Mouse (Mus musculus) kidney, embryonic 16.5 days (tissue): ENCODE data around the gene Bcas1. TPM values are rescaled to one million over a fixed set of nuclear protein-coding genes. Genes with fewer than 3 reads are reported as not detected.

ENCODE experiments used
- ATAC-seq: fragments of 200-750 bp; cut with Nextera tagmentation; 2 replicates; pipeline ENCODE4 v1.8.0; 2017; ENCODE audit warnings: moderate TSS enrichment; ENCODE audit not compliant: low FRiP score, low TSS enrichment
- H3K27ac ChIP-seq: fragments of 300-500 bp; sonication (generic); 2 replicates; pipeline ENCODE4 v1.5.1; 2014; ENCODE audit warnings: low read length
- H3K27me3 ChIP-seq: fragments of 300-500 bp; sonication (generic); 2 replicates; pipeline ENCODE4 v1.6.1; 2014; ENCODE audit warnings: low read length, control low read depth, mixed read lengths; ENCODE audit not compliant: insufficient read depth
- H3K36me3 ChIP-seq: fragments of 300-500 bp; sonication (generic); 2 replicates; pipeline ENCODE4 v1.6.1; 2014; ENCODE audit warnings: low read length, control low read depth, mixed read lengths; ENCODE audit not compliant: insufficient read depth
- H3K4me1 ChIP-seq: fragments of 300-500 bp; sonication (generic); 2 replicates; pipeline ENCODE4 v1.6.1; 2014; ENCODE audit warnings: low read length, control low read depth, mixed read lengths; ENCODE audit not compliant: insufficient read depth
- H3K4me2 ChIP-seq: fragments of 300-500 bp; sonication (generic); replicated peaks from 2 replicates; pipeline ENCODE4 v1.6.1; 2014; ENCODE audit warnings: low read depth, low read length
- H3K4me3 ChIP-seq: fragments of 300-500 bp; sonication (generic); 2 replicates; pipeline ENCODE4 v1.5.1; 2014; ENCODE audit warnings: mild to moderate bottlenecking, low read length
- H3K9ac ChIP-seq: fragments of 300-500 bp; sonication (generic); replicated peaks from 2 replicates; pipeline ENCODE4 v1.6.1; 2014; ENCODE audit warnings: low read length
- H3K9me3 ChIP-seq: fragments of 300-500 bp; sonication (generic); 2 replicates; pipeline ENCODE4 v1.6.1; 2016; ENCODE audit warnings: low read length, control low read depth
- whole genome bisulfite sequencing: fragments of 180-500 bp; shearing (Covaris S2); extraction: QIAGEN DNeasy Blood & Tissue Kit; methylation state at CpG from one replicate; pipeline ENCODE4 v1.1.7; 2014; 5-methylcytosine and 5-hydroxymethylcytosine counted together
- polyA plus RNA-seq: library from polyadenylated mRNA; unstranded; fragments of >200 nt; fragmentation: Nextera tagmentation; extraction: Ambion mirVana; gene quantifications from 2 replicates; pipeline ENCODE4 v1.2.1, GENCODE M21; 2015

The Bcas1 gene
- polyA plus RNA-seq, 1 experiment from 2014 or later, result 0.66 TPM

DNA sequence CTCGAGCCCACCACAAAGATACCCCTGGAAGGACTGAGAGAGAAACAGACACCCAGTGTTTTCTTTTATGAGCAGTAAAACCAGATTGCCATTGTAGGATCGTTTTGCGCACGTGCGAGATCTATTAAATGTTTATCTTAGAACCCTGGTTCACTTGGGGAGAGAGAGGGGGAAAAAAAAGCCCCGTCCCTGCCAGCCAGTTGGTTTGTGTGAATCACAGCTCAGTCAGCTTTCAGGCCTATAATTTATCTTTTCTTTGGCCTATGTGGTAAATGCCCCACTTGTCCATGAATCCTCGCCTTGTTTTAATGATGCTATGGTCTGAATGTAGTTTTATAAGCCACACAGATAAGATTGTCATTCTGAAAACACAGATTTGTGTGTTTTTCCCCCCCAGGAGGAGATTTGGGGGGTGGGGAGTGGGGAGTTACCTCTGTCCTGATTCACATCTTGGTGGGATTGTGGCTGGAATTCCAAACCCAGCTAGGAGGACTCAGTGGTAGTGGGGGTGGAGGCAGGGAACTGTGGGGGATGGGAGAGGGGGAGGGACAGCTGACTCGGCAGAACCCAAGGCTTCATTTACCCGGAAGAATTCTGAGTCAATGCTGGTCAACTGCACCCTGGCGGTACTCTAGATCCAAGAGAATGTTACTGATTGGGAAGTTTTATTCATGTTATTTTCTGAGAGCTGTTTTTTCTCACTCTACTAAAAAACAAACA lies 23.8 kb downstream of the Bcas1 start:
- no peaks in the 10 kb centered on the region for H3K36me3 ChIP-seq
- H3K27me3 ChIP-seq, result peaks cover 2% of the 10 kb centered on the region; the same call in 1 of the 2 replicates
- H3K9ac ChIP-seq, result no peak overlapping the region
- H3K4me1 ChIP-seq, result peaks cover 21% of the 10 kb centered on the region
- 23% methylated on average over 10 of the region's 10 CpGs for WGBS
- no peak for ATAC-seq
- no peak overlapping the region for H3K4me3 ChIP-seq
- H3K4me2 ChIP-seq, result no peak overlapping the region
- H3K27ac ChIP-seq, result no peak overlapping the region
- peaks cover 3% of the 10 kb centered on the region; the same call in 1 of the 2 replicates for H3K9me3 ChIP-seq

DNA sequence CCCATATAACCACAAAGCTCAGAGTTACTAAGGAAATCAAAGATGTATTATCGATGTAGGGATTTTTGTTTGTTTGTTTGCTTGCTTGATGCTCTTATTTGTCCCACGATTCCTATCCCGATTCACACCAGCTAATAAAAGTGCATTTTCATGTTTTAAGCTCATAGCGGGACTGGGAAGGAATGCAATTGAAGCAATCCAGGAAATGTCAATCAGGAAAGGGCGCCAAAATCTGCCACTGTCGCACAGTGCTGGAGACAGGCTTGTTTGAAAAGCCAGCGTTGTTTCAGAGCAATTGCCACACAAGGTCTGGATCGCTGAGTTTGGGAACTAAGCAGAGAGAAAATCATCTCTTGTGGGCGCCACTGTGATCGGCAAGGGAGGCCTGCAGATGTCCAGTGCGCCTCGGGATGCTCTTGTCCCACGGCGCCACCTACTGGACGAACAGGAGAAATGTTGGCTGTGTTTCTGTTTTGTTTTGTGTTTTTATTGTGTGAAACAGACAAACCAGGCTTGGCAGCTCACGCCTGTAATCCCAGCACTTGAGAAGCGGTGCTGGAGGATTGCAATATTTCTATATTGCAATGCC lies 26.3 kb downstream of the Bcas1 start:
- Histone ChIP-seq H3K4me3 (peak overlapping the region; percentile 37), H3K4me2 (peak overlapping the region; percentile 61), H3K27ac (no peak overlapping the region), H3K9me3 (peaks cover 3% of the 10 kb centered on the region; the same call in 1 of the 2 replicates), H3K27me3 (no peaks in the 10 kb centered on the region), H3K4me1 (peaks cover 21% of the 10 kb centered on the region), H3K9ac (peak overlapping the region; percentile 42), H3K36me3 (no peaks in the 10 kb centered on the region)
- 1% methylated on average over 17 of the region's 17 CpGs for WGBS
- peak; percentile 69; the same call in 1 of the 2 replicates for ATAC-seq

DNA sequence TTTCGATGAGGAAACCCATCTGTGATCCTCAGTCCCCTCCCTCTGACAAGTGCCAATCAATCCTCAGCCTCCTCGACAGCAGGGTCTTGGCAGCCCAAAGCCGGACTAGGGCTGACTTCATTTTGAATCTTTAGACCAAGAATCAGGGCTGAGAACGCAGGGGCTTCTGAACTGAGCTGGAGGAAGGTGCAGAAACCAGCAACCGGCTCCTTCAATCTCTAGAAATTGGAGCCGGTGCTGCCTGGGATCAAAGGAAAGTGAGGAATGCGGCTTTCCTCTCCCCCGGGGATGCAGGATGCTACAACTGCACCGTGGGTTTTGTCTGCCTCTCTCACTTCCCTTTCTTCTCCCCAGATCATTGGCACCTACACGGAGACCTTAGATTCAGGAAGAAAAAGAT lies 27.0 kb downstream of the Bcas1 start:
- peaks cover 21% of the 10 kb centered on the region for H3K4me1 ChIP-seq
- no peaks in the 10 kb centered on the region for H3K27me3 ChIP-seq
- no peak for ATAC-seq
- H3K4me3 ChIP-seq, result peak overlapping the region; percentile 37
- peak overlapping the region; percentile 61 for H3K4me2 ChIP-seq
- H3K36me3 ChIP-seq, result no peaks in the 10 kb centered on the region
- H3K27ac ChIP-seq, result no peak overlapping the region
- WGBS, result 1% methylated on average over 10 of the region's 10 CpGs
- peak overlapping the region; percentile 42 for H3K9ac ChIP-seq
- H3K9me3 ChIP-seq, result peaks cover 4% of the 10 kb centered on the region; the same call in 1 of the 2 replicates

DNA sequence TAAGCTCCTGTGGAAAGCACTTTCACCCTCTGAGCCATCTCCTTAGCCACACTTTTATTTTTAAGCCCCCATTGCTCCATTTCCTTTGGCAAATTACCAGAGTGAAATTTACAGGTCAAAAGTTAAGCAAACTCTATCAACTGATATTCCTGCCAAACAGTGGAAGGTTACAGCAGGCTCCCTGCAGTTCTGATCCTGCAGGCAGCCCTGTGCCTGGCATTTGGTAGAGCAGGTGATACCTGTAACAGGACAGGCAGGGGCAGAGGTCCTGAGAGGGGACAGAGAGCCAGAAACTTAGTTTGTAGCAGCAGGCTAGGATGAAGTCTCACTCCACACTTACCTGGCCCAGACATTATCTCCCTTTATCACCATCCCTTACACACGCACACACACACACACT lies 35.7 kb downstream of the Bcas1 start:
- 86% methylated on average over 1 of the region's 1 CpGs for WGBS
- no peaks in the 10 kb centered on the region for H3K36me3 ChIP-seq
- H3K9ac ChIP-seq, result no peak overlapping the region
- no peak overlapping the region for H3K4me2 ChIP-seq
- H3K4me3 ChIP-seq, result no peak overlapping the region
- no peak for ATAC-seq
- no peaks in the 10 kb centered on the region for H3K4me1 ChIP-seq
- no peaks in the 10 kb centered on the region for H3K27me3 ChIP-seq
- H3K27ac ChIP-seq, result no peak overlapping the region
- H3K9me3 ChIP-seq, result peaks cover 7% of the 10 kb centered on the region; the same call in 1 of the 2 replicates

GRCm38 (mm10) chr2:170388320-170388719 lies 39.3 kb downstream of the Bcas1 start:
- H3K4me3 ChIP-seq, result no peak overlapping the region
- no peak for ATAC-seq
- H3K4me2 ChIP-seq, result no peak overlapping the region
- no peaks in the 10 kb centered on the region for H3K36me3 ChIP-seq
- 60% methylated on average over 5 of the region's 5 CpGs for WGBS
- no peaks in the 10 kb centered on the region for H3K4me1 ChIP-seq
- H3K27ac ChIP-seq, result no peak overlapping the region
- no peaks in the 10 kb centered on the region for H3K9me3 ChIP-seq
- H3K27me3 ChIP-seq, result no peaks in the 10 kb centered on the region
- no peak overlapping the region for H3K9ac ChIP-seq

GRCm38 (mm10) chr2:170385556-170385955 lies 42.1 kb downstream of the Bcas1 start:
- no peak overlapping the region for H3K27ac ChIP-seq
- 97% methylated on average over 1 of the region's 1 CpGs for whole genome bisulfite sequencing
- H3K9ac ChIP-seq, result no peak overlapping the region
- H3K4me3 ChIP-seq, result no peak overlapping the region
- no peaks in the 10 kb centered on the region for H3K4me1 ChIP-seq
- no peaks in the 10 kb centered on the region for H3K27me3 ChIP-seq
- no peaks in the 10 kb centered on the region for H3K36me3 ChIP-seq
- ATAC-seq, result no peak
- peaks cover 4% of the 10 kb centered on the region; the same call in 1 of the 2 replicates for H3K9me3 ChIP-seq
- H3K4me2 ChIP-seq, result no peak overlapping the region

GRCm38 (mm10) chr2:170384770-170385169 lies 42.9 kb downstream of the Bcas1 start:
- H3K36me3 ChIP-seq, result no peaks in the 10 kb centered on the region
- peaks cover 5% of the 10 kb centered on the region; the same call in 1 of the 2 replicates for H3K9me3 ChIP-seq
- H3K4me3 ChIP-seq, result no peak overlapping the region
- WGBS, result 98% methylated on average over 1 of the region's 1 CpGs
- no peak overlapping the region for H3K4me2 ChIP-seq
- no peaks in the 10 kb centered on the region for H3K27me3 ChIP-seq
- H3K9ac ChIP-seq, result no peak overlapping the region
- ATAC-seq, result no peak
- no peaks in the 10 kb centered on the region for H3K4me1 ChIP-seq
- H3K27ac ChIP-seq, result no peak overlapping the region

- H3K4me3 ChIP-seq, result no peak overlapping the region
- no peaks in the 10 kb centered on the region for H3K4me1 ChIP-seq
- no peak overlapping the region for H3K4me2 ChIP-seq
- ATAC-seq, result no peak
- H3K9ac ChIP-seq, result no peak overlapping the region
- no peaks in the 10 kb centered on the region for H3K27me3 ChIP-seq
- H3K36me3 ChIP-seq, result no peaks in the 10 kb centered on the region
- H3K9me3 ChIP-seq, result no peaks in the 10 kb centered on the region
- WGBS, result 85% methylated on average over 10 of the region's 10 CpGs
- H3K27ac ChIP-seq, result no peak overlapping the region
Measured at GRCm38 (mm10) chr2:170373391-170373790, 54.3 kb downstream of the Bcas1 start.

GRCm38 (mm10) chr2:170365676-170366075 lies 62.0 kb downstream of the Bcas1 start:
- H3K27ac ChIP-seq, result no peak overlapping the region
- no peaks in the 10 kb centered on the region for H3K9me3 ChIP-seq
- H3K9ac ChIP-seq, result no peak overlapping the region
- H3K36me3 ChIP-seq, result no peaks in the 10 kb centered on the region
- H3K4me1 ChIP-seq, result no peaks in the 10 kb centered on the region
- ATAC-seq, result no peak
- no peak overlapping the region for H3K4me3 ChIP-seq
- no peaks in the 10 kb centered on the region for H3K27me3 ChIP-seq
- 90% methylated on average over 2 of the region's 2 CpGs for WGBS
- H3K4me2 ChIP-seq, result no peak overlapping the region

DNA sequence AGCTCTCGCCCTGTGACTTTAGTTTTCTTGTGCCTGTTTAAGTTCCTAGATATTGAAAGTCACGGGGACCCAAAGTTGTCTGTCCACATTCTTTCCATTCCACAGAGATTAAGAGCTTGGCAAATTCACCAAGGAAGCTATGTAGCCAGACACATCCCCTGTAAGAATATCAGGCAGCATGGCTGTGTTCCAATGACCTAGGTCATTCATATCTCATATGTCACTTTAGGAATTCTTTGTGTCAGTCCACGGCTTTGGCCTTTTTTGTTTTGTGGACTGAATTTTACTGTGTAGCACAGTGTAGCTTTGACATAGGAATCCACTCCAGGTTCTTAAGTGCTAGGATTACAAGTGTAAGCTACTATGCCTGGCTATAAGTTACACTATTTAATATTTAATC lies 62.4 kb downstream of the Bcas1 start:
- no peak overlapping the region for H3K9ac ChIP-seq
- no peaks in the 10 kb centered on the region for H3K36me3 ChIP-seq
- no peak overlapping the region for H3K4me3 ChIP-seq
- no peaks in the 10 kb centered on the region for H3K4me1 ChIP-seq
- H3K27me3 ChIP-seq, result no peaks in the 10 kb centered on the region
- no peak for ATAC-seq
- H3K9me3 ChIP-seq, result no peaks in the 10 kb centered on the region
- H3K4me2 ChIP-seq, result no peak overlapping the region
- 60% methylated on average over 3 of the region's 3 CpGs for WGBS
- no peak overlapping the region for H3K27ac ChIP-seq
